Mouse (Mus musculus) heart, adult 18-20 months (tissue): ENCODE results near the gene Rab11fip5. TPM values are rescaled to one million over a fixed set of nuclear protein-coding genes. Genes with fewer than 3 reads are reported as not detected.
A peak's percentile ranks its signal among the peaks of the same experiment; 100 is the strongest.

Experiments used
- DNase-seq, 2 experiments: peaks; one replicate each; pipeline ENCODE4 v3.0.0; 2021 to 2022; ENCODE audit warnings: mixed read lengths in 1 of 2
- microRNA-seq, 2 experiments: library from miRNA; unstranded; fragments of <30 nt; microRNA quantifications; one replicate each; pipeline ENCODE4 v1.2.0; 2022
- total RNA-seq, 2 experiments: library from RNA; stranded (reverse); gene quantifications; 2 replicates each; pipeline ENCODE4 v1.2.3; 2021

The Rab11fip5 gene
- total RNA-seq, 2 experiments from 2014 or later: 56.3 to 75.5 TPM

DNA sequence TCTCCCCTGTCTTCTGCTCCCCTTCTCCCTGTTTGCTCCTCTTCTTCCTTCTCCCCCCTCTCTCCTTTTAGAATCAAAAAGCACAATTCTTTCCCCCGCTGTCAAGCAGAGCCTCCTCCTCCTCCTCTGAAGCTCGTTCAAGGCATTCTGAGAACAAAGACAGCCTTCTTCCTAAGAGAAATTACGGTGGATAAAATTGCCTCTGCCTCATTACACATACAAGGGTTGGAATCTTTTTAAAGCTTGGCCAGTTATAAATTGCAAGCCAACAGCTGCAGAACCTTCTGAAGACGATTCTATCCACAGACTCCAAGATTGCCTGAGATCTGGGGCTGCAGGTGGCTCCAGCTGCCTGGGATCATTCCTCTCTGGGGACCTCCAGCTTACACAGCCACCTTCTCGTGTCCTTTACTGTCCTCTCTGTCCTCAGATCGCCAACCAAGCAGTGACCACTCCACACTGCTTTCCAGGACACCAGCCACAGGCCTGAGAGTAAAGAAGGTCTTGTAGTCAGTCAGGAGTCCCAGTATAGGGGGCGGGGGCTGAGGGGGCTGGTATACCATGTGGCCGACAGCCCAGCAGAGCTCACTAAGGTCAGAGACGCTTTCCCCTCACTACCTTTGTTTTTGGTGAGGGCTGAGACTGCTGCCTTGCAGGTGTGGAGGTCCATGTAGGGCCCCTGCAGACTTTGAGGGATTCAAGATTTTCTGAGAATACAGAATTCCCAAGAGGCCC, 60.2 kb downstream of the Rab11fip5 start:
- DNase-seq: no peak

DNA sequence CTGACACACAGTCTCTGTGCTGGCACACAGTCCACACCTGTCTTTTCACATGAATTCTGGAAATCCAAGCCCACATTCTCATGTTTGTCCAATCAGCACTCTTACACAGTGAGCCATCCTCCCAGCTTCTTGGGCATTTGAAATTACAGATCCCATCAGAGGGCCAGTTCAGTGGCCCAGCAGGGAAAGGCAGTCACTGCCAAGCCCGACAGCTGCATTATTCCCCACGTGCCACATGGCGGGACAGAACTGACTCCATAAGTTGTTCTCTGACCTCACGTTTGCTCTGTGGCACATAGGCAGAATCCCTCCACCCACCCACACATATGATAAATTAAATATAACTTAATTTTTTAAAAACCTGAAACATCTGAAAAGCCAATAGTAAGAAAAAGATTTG, 66.5 kb downstream of the Rab11fip5 start:
- DNase-seq: no peak

DNA sequence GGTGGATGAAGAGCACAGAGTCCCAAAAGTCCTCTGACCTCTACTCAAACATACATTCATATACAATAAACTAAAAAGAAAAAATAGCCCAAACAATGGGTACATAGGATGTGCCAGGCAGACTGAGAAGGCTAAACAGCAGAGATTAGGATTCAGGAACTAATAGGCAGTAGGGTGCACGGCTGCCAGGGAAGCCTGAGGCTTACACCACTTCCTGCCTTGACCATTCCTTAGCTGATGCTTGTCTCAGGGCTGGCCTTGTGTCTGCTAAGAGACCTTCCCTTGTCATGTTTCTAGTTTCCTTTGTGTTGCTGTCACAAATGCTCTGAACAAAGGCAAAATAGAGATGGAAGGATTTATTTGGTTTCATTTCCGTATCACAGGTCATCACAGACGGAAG, 68.1 kb downstream of the Rab11fip5 start:
- DNase-seq: no peak

- no peak for DNase-seq
Observed at GRCm38 (mm10) chr6:85305826-85306225, 68.6 kb downstream of the Rab11fip5 start.

GRCm38 (mm10) chr6:85304966-85305365, 69.5 kb downstream of the Rab11fip5 start:
- no peak for DNase-seq

- peak; percentile 55 to 73 for DNase-seq
Observed at GRCm38 (mm10) chr6:85302326-85303055, 71.9 kb downstream of the Rab11fip5 start.

- DNase-seq: peak; percentile 64 to 65
Observed at GRCm38 (mm10) chr6:85295384-85296167, 78.9 kb downstream of the Rab11fip5 start.

GRCm38 (mm10) chr6:85294004-85294379, 80.4 kb downstream of the Rab11fip5 start:
- no peak for DNase-seq

DNA sequence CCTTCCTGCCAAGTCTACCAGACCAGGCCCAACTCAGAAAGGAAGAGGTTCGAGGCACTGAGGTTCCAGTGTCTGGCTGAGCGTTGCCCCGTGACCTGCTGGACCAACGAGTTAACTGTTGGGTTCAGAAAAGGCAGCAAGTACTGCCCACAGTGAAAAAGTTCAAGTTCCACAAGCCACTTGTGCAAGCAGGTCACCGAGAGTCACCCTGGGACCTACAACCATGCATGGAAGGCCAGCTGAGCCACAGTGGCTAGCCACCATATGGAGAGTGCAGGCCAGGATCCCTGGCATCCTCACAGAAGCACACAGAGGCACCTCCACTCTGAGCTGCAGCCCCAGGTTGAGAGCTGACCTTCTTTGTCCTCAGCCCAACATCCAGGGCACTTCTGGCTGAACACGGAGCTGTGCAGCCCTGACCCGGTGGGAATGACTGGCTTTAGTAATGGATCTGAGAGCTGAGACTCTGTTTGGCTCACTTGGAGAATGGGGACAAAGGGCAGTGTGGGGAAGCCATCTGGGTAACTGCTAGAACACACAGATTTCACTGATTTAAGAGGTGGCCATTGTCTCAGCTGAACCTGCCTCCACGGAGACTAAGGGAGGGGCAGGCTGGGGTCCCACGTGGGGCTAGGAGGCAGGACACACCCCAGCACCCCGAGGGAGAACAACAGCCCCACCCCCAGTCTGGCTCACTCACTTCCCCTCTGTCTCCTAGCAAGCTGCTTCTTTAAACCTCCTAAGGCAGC, 81.0 kb downstream of the Rab11fip5 start:
- peak in 1 of 2 experiments; percentile 31 for DNase-seq

GRCm38 (mm10) chr6:85290869-85291824, 83.3 kb downstream of the Rab11fip5 start:
- no peak for DNase-seq

- DNase-seq: no peak
Observed at GRCm38 (mm10) chr6:85288193-85288857, 86.1 kb downstream of the Rab11fip5 start.

GRCm38 (mm10) chr6:85286283-85287047, 88.0 kb downstream of the Rab11fip5 start:
- no peak for DNase-seq

Small RNA genes lying within 50 kb of the gene (microRNA-seq; reads per million reads assigned to microRNA genes)
- 0 to 0.38 reads per million in 2 experiments for gene Mir705

Other genes starting within 250 kb of the Rab11fip5 start
- gene Spr, start 236.9 kb downstream of the Rab11fip5 start, total RNA-seq: 100 to 1,000 TPM in 1 of 2 experiments, 10 to 100 TPM in 1; 97.0 to 109 TPM
- not detected for gene Emx1, start 187.2 kb downstream of the Rab11fip5 start, total RNA-seq
- gene Sfxn5, start 41.2 kb downstream of the Rab11fip5 start, total RNA-seq: 1 to 10 TPM; 2.8 to 5.7 TPM
- gene Noto, start 49.3 kb upstream of the Rab11fip5 start, total RNA-seq: not detected
- 10 to 100 TPM; 11.5 to 13.1 TPM for gene Smyd5, start 57.4 kb upstream of the Rab11fip5 start, total RNA-seq
- 100 to 1,000 TPM; 153 to 178 TPM for gene Cct7, start 76.9 kb upstream of the Rab11fip5 start, total RNA-seq
- gene Pradc1, start 77.3 kb upstream of the Rab11fip5 start, total RNA-seq: 10 to 100 TPM in 1 of 2 experiments, 1 to 10 TPM in 1; 9.5 to 14.1 TPM
- gene Fbxo41, start 128.4 kb upstream of the Rab11fip5 start, total RNA-seq: not detected
- not detected for gene Egr4, start 139.0 kb upstream of the Rab11fip5 start, total RNA-seq
- gene Alms1, start 212.9 kb upstream of the Rab11fip5 start, total RNA-seq: 1 to 10 TPM; 1.8 to 2.2 TPM